Mouse (Mus musculus): ENCODE results near the gene Gm28305. TPM values are rescaled to one million over a fixed set of nuclear protein-coding genes. Genes with fewer than 3 reads are reported as not detected.

Gene Gm28305
- total RNA-seq (2023; ENCODE audit: inconsistent age), result not detected in 4 replicates

GRCm38 (mm10) chr9:104040362-104040761, at the start of gene Gm28305:
Gene Gm28305 (plus strand): TSS chr9:104040662.

GRCm38 (mm10) chr9:104001921-104002859, 38.3 kb upstream of the Gm28305 start, which contains the start of gene Nphp3:
Gene Nphp3 (plus strand): TSS chr9:104002544.

GRCm38 (mm10) chr9:104062430-104063243, 22.2 kb downstream of the Gm28305 start, which contains the start of gene Uba5:
Gene Uba5 (minus strand): TSS chr9:104063134.

GRCm38 (mm10) chr9:104063244-104063961, 22.9 kb downstream of the Gm28305 start, which contains the start of gene Acad11:
Gene Acad11 (plus strand): TSS chr9:104063377.

Other genes with a start within 250 kb of the Gm28305 start
- gene Nphp3, start 38.1 kb upstream of the Gm28305 start, total RNA-seq (2023; ENCODE audit: inconsistent age), result 4.1 to 7.6 TPM (median 6.1 TPM) in 4 replicates
- 29.0 to 32.7 TPM (median 29.4 TPM) in 4 replicates for gene Uba5, start 22.5 kb downstream of the Gm28305 start, total RNA-seq (2023; ENCODE audit: inconsistent age)
- gene Acad11, start 22.7 kb downstream of the Gm28305 start, total RNA-seq (2023; ENCODE audit: inconsistent age), result 14.1 to 15.2 TPM (median 14.7 TPM) in 4 replicates
- gene Ackr4, start 86.3 kb downstream of the Gm28305 start, total RNA-seq (2023; ENCODE audit: inconsistent age), result not detected in 4 replicates
- gene Dnajc13, start 222.3 kb downstream of the Gm28305 start, total RNA-seq (2023; ENCODE audit: inconsistent age), result 76.2 to 86.5 TPM (median 83.5 TPM) in 4 replicates